Mouse (Mus musculus): ENCODE results near the gene Lpar1.
A peak's percentile ranks its signal among the peaks of the same experiment; 100 is the strongest.

The Lpar1 gene

DNA sequence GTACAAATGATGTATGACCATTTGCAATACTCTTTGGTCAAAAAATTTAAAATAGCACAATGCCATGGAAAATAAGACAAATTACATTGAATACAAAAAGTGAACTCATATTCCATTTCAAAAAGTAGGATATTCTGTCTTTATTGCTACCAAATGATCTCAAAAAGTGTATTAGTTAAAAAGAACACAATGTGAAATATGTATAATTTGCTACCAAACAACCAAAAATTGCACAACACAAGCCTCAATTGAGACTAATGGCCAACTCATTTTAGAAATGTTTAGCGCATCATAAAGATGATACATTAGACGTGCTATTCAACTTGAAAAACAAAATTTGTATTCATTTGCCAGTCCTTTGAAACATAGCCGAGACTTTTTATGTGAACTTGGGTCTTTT, 104.9 kb downstream of the Lpar1 start:
- no peak for ATAC-seq (ENCODE audit: low TSS enrichment)

DNA sequence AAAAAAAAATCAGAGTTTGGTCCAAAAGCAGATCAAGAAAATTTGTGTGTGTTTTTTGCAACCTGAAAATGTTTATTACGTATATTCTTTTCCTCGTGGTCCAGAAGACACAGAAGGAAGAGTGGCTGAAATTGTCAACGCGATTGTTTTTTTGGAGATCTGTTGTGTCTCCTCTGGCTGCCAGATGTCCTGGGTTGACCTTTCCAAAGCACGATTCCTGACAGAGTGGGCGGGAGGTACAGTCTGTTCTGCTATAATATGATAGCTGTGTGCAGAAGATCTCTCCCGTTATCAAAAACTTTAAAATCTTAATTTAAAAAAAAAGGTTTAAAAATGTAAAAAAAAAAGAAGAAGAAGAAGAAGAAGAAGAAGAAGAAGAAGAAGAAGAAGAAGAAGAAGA, 105.9 kb downstream of the Lpar1 start:
- ATAC-seq (ENCODE audit: low TSS enrichment) = no peak

DNA sequence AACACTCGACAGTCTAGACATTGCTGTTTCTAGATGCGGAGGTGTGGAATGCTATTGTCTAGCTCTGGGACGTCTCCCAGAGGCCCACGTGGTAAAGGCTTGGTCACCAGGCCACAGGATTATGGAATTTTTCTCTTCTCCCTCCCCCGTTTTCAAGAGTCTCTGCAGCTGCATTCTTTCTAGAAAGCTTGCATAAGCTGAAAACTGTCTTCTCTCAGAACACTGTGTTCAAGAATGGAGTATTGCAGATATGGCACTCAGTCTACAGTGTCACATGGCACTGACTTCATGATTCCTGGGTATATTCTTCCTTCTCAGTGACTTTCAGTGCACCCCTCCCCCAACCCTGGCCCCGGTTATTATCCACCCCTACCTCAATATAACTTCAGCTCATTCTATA, 107.9 kb downstream of the Lpar1 start:
- ATAC-seq (ENCODE audit: low TSS enrichment) = no peak

DNA sequence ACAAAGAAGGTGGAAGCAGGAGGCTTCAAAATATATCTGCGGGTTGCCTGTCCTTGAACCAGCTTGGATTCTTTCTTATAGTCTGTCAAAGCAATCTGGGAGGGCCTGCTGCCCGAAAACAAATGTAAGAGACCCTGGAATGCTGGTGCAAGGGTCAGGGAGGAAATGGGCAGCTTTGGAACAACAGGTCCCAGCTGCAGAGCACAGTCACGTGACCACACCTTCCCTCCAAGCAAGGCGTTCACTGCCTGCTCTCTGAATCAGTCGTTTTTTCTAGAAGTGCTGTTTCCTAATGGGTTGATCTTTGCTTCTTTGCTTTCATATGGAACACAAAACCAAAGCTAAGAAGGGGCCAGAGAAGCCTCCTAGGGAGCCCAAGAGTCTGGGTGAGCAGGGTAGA, 111.4 kb downstream of the Lpar1 start:
- no peak for ATAC-seq (ENCODE audit: low TSS enrichment)

DNA sequence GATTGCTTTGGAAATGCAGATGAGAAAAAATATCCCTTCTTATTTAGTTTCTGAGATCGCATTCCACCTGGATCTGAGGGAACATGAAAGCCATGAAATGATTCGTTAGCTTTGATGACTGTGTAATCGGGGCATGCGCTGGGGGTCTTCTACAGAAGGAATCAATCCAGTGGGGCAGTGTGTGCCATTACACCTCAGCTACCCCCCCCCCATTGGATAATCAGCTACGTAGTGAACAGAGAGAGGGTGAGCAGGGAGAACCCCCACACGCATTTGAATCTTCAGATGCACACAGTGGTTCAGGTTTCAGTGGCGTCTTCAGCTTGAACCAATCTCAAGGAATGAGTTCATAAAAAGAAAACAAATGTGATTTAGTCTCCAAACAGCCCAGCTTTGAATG, 115.0 kb downstream of the Lpar1 start:
- no peak for ATAC-seq (ENCODE audit: low TSS enrichment)

DNA sequence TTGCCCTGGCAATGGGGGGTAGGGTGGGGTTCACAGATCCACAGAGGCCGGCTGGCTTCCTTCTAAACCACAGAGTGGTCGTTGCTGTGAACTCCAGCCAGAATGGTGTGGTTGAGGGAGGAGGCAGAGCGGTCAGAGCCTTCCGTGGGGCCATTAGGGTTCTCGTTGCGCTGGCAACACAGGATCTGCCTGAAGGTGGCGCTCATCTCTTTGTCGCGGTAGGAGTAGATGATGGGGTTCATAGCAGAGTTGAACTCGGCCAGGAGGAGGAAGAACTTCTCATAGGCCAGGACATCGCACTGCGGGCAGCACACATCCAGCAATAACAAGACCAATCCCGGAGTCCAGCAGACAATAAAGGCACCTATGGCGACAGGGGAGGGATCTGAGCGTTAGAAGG, 116.4 kb downstream of the Lpar1 start:
- ATAC-seq (ENCODE audit: low TSS enrichment) = no peak

DNA sequence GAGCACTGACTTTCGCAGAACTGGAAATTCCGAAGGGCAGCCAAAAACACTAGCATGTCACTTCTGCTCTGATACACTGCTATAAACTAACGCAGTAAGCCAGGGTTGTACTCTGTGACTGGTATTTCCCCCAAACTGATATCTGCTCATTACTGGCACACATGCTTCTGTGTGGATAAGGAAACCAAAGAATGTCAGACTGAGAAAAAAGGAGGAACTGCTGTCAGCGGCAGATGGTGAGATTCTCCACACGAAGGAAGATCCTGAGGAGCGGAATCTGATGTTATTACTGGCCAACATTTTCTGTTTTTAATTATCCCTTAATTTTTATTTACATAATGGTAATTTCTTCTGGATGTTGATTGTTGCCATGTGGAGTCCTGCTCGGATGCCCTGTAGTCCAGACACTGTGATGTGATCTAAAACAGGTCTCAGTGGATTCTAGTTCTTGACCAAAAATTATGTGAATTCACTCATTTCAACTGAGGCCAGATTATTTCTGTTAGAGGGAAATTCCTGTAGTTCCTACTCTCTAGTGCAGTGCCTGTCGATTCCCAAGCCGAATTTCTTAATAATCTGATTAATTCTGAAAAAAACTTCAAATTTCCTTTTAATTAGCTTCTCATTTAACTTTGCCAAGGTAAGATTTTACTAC, 130.3 kb downstream of the Lpar1 start:
- ATAC-seq (ENCODE audit: low TSS enrichment) = peak; percentile 69; the same call in 1 of the 2 replicates

DNA sequence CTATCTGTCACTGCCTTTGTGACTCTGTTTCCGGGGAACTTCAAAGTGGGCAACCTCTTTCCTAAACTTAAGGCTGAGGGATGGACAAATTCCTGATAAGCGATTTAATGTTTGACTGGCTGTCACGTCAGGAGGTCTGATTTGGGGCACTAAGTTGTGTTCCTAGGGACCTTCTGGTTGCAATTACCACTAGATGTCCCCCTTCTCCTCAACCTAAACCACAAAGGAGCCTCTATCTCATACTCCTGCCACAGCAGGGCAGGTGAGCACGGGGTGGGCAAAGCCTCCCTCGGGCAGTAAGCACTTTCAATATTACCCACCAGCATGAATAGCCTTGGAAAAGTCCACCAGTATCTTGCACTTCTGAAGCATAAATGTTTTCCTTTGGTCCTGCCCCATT, 134.5 kb downstream of the Lpar1 start:
- peak; percentile 80 for ATAC-seq (ENCODE audit: low TSS enrichment)

DNA sequence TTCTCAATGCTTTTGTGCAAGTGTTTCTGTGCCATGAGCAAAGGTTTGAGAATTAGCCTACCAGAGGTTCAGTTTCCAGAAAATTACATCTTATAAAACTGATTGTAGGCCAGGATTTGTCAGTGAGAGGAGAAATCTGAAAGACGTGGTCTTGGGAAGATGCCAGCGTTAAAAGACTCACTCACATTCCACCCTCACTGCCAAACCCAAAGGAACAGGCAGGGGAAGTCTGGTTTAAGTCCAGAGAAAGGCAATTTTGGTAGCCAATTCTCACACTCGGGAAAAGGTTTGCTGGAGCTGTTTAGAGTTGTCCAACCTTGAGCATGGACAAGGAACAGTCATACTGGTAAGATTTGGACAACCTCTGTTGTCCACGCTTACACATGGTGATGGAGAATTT, 136.4 kb downstream of the Lpar1 start:
- peak; percentile 34; the same call in 1 of the 2 replicates for ATAC-seq (ENCODE audit: low TSS enrichment)

DNA sequence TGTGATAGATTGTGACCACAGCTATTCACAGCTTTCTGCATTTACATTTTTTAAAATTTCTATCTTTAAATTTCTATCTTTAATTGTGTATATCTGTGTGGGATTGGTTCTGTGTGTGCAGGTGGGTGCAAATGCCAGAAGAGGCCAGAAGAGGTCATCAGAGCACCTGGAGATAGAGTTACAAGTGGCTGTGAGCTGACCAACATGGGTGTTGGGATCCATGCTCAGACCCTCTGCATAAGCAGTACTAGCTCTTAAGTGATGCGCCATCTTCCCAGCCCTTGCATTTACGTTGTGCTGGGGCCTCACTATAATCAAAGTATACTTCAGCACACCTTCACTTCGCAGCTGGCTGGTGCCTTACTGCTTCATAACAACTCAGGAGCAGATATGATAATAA, 138.2 kb downstream of the Lpar1 start:
- ATAC-seq (ENCODE audit: low TSS enrichment) = no peak

DNA sequence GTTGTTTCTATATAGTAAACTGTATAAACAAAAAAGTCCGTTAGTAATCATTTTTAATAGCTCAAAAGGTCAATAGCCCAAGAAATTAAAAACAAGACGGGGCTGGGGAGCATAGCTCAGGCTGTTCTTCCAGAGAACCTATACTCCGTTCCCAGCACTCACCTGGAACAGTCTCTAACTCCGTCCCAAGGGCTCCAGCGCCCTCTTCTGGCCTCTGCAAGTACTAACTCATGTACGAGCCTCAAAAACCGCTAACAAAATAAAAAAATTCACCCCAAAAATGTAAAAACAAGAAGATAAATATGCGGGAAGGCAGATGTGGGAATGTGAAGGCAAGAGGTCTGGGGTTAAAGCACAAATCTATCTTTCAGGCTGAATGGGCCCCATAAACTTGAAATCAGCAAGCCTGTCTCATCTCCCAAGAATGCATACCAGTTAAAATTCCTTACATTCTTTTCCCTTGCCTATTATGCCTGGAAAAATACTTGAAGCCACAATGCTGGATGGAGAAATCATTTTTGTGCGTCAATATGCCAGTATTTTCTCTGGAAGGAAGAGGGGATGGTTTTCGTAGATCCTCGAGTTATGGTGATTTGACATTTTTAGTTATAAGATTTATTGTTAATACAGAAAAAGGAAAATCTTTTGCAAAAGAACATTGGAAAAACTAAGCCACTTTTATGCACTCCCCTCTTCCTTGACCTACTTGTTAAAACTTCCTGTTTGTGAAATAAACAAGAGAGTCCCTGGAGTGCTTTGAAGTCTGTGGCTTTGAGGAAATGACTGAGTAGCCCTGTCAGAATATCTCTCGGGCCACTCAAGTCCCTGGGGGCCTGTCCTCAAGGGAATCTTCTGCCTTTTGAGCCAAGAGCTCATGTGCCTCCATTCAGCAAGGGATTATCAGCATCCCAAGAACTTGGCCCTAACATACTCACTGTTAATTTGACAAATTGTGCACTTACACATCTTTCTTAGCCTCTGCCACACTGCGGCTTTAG, 140.2 kb downstream of the Lpar1 start:
- no peak for ATAC-seq (ENCODE audit: low TSS enrichment)

DNA sequence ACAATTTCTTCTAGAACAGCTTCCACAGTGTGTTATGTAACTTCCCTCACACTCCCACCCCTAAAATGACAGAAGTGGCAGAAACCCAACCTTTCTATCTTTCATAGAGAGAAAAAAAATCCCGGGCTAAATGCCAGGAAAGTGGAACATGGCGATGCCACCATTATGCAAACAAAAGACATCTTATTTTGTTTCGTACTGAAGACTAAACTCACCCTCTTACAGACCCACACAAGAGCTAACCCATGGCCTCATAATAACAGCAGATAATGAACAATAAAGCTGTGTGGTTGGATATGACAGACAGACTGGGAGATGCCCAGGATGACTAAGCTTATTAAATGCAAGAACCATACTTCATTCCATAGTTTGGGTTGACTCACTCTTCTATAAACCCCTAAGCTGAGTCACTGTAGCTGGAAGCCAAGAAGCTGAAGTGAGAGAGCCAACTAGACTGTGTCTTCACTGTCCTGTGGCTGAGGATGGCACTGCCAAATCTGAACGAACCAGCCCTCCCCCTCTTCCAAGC, 151.7 kb downstream of the Lpar1 start:
- ATAC-seq (ENCODE audit: low TSS enrichment) = peak; percentile 92

DNA sequence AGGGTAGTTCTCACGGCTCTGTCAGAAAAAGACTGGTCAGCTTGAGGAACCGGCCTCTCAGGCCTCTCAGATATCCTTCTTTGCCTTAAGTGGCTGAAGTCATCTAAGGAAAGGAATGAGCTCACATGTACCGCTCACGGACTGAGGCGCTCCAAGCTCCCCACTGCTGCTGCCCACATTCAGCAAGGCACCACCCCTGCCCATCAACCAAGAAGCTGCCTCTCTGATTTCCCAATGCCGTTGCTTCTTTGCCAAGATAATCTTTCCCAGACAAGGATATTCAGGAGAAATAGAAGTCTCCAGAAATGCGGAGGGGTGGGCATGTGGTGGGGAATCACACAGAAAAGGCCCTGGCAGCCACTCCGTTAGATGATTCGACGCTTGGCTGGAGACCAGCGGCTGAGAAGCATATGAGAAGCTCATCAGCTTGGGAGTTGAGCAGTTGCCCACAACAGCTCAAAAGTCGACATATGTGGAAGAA, 152.8 kb downstream of the Lpar1 start:
- ATAC-seq (ENCODE audit: low TSS enrichment) = peak; percentile 81

Measured in frontal cortex, adult (tissue).